Mouse (Mus musculus) frontal cortex, postnatal 10 days (tissue): Measurements from ENCODE around the gene Tbx1.

Source experiments
- DNase-seq, 2 experiments: peaks; one replicate each; pipeline ENCODE4 v3.0.0; 2022; ENCODE audit warnings: low spot score in 2 of 2, mixed read lengths in 1 of 2

Tbx1 gene

DNA sequence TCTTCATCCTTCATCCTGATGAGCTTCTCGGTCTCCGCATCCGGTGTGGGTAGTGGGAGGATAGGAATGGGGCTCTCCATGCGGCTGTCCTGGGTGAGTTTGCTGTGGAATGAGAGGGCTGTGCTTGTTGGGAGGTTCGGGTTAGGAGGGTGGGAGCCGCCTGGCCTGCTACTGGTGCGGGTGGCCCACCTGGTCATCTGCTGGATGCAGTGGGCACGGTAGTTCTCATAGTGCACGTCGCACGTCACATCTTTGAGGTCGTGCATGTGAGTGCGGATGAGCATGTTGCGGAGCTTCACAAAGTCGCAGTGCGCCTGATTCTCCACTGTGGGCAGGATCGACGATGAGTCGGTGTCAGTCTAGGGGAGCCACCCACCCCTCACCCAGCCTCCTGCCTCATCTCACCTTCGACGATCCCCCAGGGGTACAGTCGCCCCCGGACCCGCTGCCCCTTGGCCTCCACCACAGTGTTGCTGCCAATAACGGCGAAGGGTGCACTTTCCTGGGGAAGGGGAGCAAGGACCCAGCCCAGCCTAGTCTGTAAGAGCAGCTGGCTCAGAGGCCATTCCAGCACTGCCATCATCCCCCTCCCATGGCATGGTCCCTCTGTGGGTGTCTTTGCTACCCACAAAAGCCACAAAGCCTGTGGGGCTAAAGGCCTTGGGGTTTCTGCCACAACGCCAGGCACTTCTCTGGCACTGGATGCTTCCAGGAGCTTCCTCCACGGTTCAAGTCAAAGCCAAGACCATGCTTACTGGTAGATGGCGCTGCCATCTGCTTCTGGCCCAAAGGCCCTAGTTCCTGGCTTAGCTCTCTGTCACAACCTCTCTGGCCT is 32.7 kb upstream of the Tbx1 start:
- DNase-seq: no peak

DNA sequence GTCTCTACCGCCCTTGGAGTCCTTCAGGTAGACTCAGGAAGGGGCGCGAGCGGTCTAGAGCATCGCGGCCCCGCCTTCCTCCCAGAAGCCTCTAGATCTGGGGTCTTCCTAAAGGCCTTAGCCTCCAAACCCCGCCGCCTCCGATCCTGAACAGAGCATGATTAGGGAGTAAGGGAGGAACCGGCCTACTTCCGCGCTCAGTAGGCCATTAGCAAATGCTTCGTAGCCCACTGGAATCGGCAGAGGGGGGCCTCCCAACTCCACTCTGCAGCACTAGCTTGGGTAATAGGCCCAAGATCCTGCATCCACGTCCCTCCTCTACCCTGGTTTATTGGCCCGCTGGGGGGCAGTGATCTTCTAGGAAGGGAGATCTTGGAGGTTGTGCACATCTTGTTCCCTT is 31.5 kb upstream of the Tbx1 start, which contains the start of gene Gp1bb:
Gene Gp1bb, minus strand, starts transcription at position 385 of the 400 bp plus-strand sequence.
- peak in 1 of 2 experiments; percentile 18 for DNase-seq

DNA sequence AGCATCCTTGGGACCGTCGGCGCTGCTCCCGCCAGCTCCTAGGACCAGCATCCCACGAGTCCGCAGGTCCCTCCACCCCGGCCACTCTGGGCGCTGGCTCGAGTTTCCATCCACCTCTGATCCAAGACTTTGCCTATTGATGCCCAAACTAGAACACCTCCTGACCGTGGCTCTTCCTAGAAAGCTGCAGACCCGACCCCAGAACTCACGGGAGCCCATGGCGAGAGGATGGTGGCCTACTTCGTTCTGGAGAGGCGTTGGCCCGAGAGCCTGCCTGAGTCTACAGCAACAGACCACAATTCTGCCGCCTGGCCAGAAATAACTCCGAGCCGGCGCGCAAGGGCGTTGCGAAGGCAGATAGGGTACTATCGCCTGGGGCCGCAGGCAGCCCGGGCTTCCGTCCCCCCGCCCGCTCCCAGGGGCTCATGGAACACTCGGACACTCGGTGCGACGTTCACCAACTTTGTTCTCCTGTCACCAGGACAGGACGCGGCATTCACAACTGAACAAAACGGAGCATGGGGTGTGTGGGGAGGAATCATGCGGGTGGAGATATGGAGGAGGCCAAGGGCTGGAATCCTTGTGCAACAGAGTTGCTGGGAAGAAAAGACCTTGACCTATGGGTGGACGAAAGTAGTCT is 31.0 kb upstream of the Tbx1 start:
- peak in 1 of 2 experiments; percentile 37 for DNase-seq

DNA sequence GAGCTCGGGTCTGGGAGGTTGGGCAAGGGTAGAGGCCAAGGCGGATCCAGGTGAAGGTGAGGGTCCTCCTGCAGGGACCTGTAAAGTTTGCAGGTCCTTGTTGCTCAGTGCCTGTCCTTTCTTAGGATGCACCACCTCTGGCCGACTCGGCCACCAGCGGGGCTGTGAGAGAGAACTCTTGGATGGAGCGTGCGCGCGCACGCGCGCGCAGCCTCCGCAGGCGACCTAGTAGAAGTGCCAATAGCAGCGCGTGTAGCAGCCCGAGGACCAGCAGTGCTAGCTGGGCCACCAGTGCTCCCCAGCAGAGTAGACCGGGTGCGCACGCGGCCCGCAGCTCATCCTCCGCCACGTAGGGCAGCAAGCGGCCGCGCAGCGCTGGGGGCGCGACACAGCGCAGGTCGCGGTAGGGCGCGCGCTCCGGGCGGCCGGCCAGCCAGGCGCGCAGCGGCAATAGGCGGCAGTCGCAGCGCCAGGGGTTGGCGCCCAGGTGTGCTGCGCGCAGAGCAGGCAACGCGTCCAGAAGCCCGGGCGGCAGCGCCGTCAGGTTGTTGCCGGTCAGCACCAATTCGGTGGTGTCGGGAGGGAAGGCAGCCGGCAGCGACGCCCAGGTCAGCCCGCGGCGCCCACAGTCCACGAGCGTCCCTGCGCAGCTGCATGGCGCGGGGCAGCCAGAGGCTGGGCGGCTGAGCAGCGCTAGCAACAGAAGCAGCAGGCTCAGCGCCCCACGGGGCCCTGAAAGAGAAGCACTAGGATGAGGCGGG is 30.3 kb upstream of the Tbx1 start:
- DNase-seq: peak; percentile 42 to 45

GRCm38 (mm10) chr16:18620201-18620600 is 29.7 kb upstream of the Tbx1 start:
- peak in 1 of 2 experiments; percentile 38 for DNase-seq

- peak in 1 of 2 experiments; percentile 34 for DNase-seq
Measured at GRCm38 (mm10) chr16:18619110-18619509, 28.6 kb upstream of the Tbx1 start.

GRCm38 (mm10) chr16:18618297-18618696 is 27.8 kb upstream of the Tbx1 start:
- DNase-seq: no peak

DNA sequence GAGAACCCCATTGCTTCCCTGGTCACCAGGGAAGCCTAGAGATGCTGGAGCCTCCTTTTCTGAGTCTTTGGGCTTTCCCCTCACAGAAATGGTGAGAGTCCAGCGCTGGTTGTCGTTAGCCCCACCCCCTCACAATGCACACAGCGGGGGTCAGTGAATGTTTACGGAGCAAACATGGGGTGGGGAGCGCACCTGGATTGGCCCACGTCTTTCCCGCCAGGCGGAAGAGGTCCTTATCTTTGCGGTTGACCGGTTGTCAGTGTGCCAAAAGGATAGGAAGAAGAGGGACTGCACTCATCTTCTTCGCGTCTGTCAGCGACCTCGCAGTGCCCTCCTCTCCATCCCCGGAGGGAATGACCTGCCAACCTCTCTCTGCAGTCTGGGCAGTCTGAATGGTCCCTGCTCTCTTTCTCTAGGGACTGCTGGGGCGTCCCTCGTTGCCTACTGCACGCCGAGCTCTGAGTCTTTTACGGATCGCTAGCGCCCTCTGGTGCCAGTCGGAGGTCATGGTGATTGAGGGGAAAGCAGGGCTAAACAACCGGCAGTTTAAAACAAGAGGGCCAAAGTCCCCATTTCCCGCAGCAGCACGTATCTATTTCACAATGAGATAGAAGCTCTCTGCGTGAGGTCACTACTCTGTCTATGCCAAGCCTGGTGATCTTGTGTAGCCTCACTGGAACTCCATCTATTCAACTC is 27.0 kb upstream of the Tbx1 start:
- peak; percentile 69 to 86 for DNase-seq

DNA sequence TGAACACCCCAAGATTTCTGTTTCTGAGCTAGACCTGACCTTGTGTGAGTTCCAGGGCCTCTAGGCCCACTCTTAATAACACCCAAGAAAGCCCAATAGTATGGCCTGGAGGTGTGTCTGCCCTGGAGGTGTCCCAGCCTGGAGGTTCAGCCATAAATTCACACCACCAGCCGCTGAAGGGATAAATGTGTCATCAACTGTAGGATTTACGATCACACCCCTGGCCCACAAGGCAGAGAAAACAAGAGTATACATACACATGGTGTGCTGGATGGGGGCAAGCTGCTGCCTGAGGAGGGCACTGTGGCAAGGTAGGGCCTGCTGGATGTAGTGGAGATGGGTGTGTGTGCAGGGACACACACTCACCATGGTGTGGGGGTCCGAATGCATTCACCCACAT is 22.8 kb upstream of the Tbx1 start:
- DNase-seq: no peak

DNA sequence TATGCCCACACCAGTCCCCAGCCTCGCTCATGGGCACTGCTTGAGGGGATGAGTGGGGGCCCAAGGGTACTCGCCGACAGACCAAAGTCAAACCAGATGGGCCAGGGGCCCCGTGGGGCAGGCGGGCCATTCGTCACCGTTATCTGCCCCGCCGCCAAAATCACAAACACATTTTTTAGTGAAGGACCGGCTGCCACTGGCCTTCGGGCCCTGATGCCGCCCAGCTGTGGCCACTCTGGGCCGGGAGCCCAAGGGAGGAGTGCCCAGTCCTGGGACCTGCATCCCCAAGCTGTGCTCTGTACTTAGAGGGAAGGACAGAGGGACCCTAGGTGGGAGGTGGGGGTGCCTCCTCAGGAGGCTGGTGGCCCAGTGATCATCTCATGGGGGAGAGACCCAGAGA is 21.3 kb upstream of the Tbx1 start:
- no peak for DNase-seq

- no peak for DNase-seq
Measured at GRCm38 (mm10) chr16:18609099-18609498, 18.6 kb upstream of the Tbx1 start.

DNA sequence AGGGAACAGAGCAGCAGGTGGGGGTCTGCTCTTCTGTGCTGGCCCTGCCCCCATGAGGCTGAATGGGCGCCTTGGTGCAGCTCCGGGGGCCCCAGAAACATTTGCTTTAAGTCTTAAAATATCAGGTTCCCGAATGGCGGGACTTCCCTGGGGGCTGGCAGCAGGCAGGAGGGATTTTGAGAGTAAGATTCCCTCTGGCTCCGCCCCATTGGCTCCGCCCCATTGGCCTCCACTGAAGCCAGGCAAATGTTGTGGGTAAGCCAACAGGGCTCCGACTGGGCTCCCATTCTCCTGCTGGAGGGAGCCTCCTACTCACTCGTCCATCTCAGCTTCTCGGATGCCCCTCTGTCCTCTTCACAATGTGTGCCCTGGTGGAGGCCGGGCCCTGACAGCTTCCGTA is 17.8 kb upstream of the Tbx1 start:
- DNase-seq: no peak

DNA sequence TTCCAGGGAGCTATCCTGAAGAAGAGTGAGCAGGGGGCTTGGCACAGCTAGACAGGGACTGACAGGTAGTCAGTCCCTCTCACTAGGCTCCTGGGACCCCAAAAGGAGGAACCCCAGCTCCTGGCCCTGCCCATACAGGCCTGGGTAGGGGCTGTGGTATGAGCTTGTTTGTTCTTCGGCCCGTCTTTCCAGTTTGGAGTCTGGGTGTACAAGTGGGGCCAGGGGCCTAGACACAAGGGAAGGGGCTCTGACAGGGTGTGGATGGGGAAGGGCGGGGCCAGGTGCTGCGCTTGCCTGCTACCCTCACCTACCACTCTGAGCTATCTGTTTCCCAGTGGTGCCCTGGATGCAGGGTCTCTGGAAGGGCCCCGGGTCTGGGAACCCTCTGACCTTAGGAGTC is 15.2 kb upstream of the Tbx1 start:
- DNase-seq: no peak

DNA sequence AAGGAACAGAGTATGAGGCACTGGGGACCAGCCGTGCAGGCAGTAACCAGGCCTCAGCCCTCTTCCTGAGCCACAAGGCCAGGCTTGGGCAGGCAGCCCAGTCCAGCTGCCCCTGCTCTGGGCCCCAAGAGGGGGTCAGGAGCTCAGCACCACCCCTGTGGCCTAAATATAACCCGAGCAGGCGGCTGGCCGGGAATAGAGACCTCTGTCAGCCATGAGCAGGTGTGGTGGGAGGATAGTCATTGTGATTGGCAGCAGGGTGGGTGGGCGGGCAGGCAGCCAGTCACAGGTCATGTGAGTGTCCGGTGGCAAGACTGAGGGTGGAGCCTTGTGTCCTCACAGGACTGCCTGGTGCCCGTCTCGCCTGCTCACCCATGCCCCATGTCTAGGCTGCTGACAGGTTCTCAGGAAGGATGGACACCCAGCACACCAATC is 13.8 kb upstream of the Tbx1 start:
- DNase-seq: no peak

GRCm38 (mm10) chr16:18601447-18601846 is 11.0 kb upstream of the Tbx1 start:
- no peak for DNase-seq

- DNase-seq: no peak
Measured at GRCm38 (mm10) chr16:18598006-18598405, 7.5 kb upstream of the Tbx1 start.

- DNase-seq: no peak
Measured at GRCm38 (mm10) chr16:18596255-18596654, 5.8 kb upstream of the Tbx1 start.

- DNase-seq: no peak
Measured at GRCm38 (mm10) chr16:18593930-18594329, 3.5 kb upstream of the Tbx1 start.

- DNase-seq: no peak
Measured at GRCm38 (mm10) chr16:18591047-18592018, 862 bp upstream of the Tbx1 start.

GRCm38 (mm10) chr16:18589080-18589621 is 1.3 kb downstream of the Tbx1 start:
- no peak for DNase-seq
